Mouse (Mus musculus) spleen, embryonic (tissue): Measurements from ENCODE around the gene Gm20388.

ENCODE experiments used
- CTCF ChIA-PET: fragments of 350-600 bp; sonication (Branson Sonifier 250); formaldehyde crosslinking; loops from one replicate; lab custom pipeline; 2022; lab: Charles Lee

Gene Gm20388

GRCm38 (mm10) chr8:121023736-121024135 is 1113.1 kb downstream of the Gm20388 start:
- CTCF ChIA-PET: no interaction called here

- CTCF ChIA-PET: no interaction called here
Measured at GRCm38 (mm10) chr8:121025486-121025885, 1114.8 kb downstream of the Gm20388 start.

- CTCF ChIA-PET: no interaction called here
Measured at GRCm38 (mm10) chr8:121027787-121028186, 1117.1 kb downstream of the Gm20388 start.

- CTCF ChIA-PET: no interaction called here
Measured at GRCm38 (mm10) chr8:121029076-121029475, 1118.4 kb downstream of the Gm20388 start.

- CTCF ChIA-PET: no interaction called here
Measured at GRCm38 (mm10) chr8:121030496-121031040, 1119.9 kb downstream of the Gm20388 start.

DNA sequence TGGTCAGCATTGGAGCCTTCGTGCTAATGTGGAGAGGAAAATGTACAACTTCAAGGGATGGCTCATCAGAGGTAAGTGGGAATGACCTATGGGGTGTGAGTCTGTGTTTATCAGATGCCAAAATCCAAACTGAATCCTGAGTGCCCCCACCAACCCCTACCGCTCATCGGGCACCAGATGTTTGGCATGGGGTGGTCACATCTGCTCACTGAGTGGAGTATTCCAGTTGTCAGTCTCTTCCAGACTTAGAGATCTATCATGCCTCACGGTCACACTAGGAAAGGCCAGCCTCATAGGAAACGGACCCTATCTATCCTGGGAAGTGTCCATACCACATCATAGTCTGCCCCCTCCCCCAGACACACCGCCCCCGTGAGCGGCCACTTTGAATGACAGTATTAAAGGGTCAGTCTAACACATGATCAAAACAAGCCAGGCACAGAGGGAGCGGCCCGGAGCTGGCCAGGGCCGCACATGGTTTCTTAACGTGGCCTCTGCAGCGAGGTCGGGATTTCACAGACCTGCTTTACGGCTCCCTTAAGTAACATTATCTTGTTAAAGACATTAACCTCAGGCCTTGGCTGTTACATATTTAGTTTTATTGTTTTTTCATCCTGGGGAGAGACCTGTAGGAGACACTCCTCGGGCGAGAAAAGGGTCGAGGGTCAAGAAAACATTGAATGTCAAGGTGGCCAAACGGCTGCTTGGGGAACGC is 1122.8 kb downstream of the Gm20388 start:
- CTCF ChIA-PET: no interaction called here

- CTCF ChIA-PET: no interaction called here
Measured at GRCm38 (mm10) chr8:121035611-121036010, 1125.0 kb downstream of the Gm20388 start.

- CTCF ChIA-PET: no interaction called here
Measured at GRCm38 (mm10) chr8:121043719-121044440, 1133.2 kb downstream of the Gm20388 start.

DNA sequence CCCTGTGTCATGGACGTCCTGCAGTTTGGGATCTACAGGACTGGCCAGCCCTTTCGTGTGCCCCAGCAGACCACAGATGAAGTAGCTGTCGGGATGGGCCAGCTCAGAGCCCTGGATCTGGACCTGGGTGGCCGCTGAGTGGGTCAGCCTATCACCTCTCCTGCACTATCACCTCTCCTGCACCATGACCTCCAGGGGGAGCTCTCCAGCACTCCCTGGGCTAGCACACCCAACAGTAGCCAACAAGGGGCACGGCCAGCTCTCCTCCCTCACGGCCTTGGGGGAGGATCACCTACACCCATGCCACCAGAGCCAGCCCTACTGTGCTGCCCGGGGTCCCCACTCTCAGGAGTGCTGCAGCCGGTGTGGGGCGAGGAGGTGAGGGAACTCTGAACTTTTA is 1136.8 kb downstream of the Gm20388 start:
- CTCF ChIA-PET: no interaction called here

DNA sequence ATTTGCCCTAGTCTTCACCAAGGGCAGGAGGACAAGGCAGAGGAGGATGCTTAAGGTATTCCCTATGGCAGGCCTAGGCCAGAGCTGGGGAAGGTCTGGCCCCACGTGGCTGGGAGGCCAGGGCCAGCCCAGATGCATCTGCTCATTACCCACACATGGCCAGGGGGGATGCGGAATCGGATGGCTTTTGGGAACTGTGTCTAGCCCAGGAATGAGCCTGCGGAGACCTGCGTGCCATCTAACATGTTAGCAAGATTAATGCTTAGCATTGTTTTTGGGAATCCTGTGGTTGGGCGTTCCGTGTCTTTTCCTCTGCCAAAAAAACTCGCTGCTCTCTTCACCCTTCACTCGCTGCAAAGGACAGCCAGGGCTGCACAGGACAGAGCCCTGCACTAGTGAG is 1147.4 kb downstream of the Gm20388 start:
- CTCF ChIA-PET: no interaction called here

- CTCF ChIA-PET: no interaction called here
Measured at GRCm38 (mm10) chr8:121059098-121059497, 1148.5 kb downstream of the Gm20388 start.

- CTCF ChIA-PET: no interaction called here
Measured at GRCm38 (mm10) chr8:121062521-121062920, 1151.9 kb downstream of the Gm20388 start.

GRCm38 (mm10) chr8:121063649-121064048 is 1153.0 kb downstream of the Gm20388 start:
- CTCF ChIA-PET: no interaction called here

DNA sequence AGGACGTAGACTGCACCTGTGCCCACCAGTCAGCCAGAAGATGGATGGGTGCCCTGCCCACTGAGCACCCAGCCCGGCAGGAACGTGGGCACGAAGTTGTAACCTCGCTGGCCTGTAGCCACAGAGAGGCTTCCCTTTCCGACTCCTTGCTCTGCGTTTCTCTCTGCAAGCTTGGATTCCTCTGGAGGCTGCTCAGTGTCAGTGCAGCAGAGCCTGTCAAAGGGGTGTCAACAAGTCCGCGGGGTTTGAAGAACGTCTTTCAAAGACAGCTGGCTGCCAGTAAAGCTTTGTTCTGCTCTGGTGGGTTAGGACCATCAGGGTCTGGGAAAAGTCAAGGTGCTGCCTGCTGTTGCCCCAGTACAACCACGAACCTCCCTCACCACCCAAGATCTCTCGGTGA is 1160.8 kb downstream of the Gm20388 start:
- CTCF ChIA-PET: no interaction called here

DNA sequence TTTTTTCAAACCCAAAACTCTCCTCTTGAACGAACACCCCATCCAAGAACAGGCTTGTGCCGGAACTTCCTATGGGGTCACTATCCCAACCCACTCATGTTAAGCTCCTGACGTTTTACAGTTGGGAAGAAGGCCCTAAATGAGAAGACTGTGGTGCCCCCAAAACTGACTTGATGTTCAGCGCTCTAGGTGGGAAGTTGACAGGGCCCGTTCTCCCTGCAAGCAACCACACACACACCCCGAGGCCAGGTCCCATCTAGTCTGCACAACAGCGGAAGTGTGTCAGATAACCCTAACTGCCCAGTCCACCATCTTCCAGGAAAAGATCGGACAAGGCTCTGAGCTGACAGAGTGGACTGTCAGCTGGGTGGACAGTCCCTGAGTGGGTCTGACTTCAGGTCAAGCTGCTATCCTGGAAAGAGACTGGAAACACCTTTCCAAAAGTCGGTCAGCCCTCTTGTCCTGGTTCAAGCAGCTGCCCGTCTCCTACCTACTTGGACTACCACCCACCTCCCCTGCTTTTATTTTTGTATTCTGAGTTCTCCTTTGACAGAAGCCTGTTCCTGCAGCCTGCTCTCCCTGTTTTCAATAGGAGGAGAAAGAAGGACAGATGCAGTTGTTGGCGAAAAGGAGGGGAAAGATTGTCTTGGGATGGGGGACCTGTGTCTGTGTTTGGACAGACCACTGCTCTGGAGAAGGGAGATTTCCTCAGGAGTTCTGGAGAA is 1161.9 kb downstream of the Gm20388 start:
- CTCF ChIA-PET: no interaction called here

GRCm38 (mm10) chr8:121073174-121074107 is 1162.8 kb downstream of the Gm20388 start:
- CTCF ChIA-PET: no interaction called here

- CTCF ChIA-PET: interaction anchor here (0.7 kb wide), 1 partner anchor 66 kb away, joined by 6 read pairs; no protein-coding TSS in a partner anchor
Measured at GRCm38 (mm10) chr8:121074108-121074847, 1163.6 kb downstream of the Gm20388 start.

- CTCF ChIA-PET: interaction anchor here (0.7 kb wide), 1 partner anchor 66 kb away, joined by 6 read pairs; no protein-coding TSS in a partner anchor
Measured at GRCm38 (mm10) chr8:121074848-121075145, 1164.2 kb downstream of the Gm20388 start.

- CTCF ChIA-PET: no interaction called here
Measured at GRCm38 (mm10) chr8:121075936-121076335, 1165.3 kb downstream of the Gm20388 start.

DNA sequence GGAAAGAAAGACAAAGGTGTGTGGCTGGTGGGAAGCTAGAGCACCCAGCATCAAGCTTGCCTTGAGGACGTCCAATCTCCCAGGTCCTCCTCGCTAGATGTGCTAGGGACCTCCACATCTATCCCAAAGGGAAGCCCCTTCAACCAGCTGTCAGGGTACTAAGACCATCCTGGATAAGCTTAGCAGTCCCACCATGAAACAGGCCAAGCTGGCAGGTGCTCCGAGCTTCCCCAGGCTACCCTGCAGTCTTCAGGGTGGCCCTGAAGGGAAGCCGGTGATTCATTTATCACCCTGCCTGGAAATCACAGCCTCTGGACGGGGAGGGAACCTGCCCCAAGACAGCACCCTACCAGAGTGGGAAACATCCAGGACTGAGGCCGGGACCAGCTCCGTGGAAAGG is 1165.9 kb downstream of the Gm20388 start:
- CTCF ChIA-PET: no interaction called here
